In the genomic region with DNA sequence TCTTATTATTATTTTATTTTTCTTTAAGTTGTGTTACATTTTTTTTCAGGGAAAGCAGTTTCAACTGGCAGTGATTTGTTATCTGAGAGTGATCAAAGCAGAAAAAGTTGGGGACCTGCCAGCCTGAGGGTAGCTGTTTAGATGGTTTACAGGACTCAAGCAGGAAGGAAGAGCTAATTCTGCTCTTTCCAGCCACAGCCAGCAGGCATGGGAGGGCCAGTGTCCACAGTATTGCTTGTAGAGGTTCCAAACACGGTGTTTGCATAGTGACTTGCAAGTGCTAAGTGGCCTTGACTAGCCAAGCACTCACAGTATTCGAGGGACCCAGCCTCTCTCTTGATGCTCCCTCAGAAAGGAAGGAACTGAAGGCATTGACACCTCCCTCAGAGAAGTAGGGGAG, we compare ENCODE assay signal across 21 mouse cellular contexts. TPM values are rescaled to one million over a fixed set of nuclear protein-coding genes. Genes with fewer than 3 reads are reported as not detected.
DNase-seq lines count a peak whose midpoint lies in the region; ATAC-seq and TF ChIP-seq lines count a peak whose summit lies in the region.
"Had no signal": no experiment of that assay in that cellular context is flagged by ENCODE, and none has a peak within 500 bp of the region (broad histone marks: within the 10 kb centered on the region; RNA-seq: fewer than 3 reads in every experiment).

No protein-coding gene starts in this region.

- DNase-seq in adrenal gland, postnatal 14 days = peak; percentile 69
- DNase-seq in adrenal gland, adult 8-10 months = no peak
- peak; percentile 92 for DNase-seq in 416B (ENCODE audit: low read depth)
- peak; percentile 58 to 64 for DNase-seq in adrenal gland, postnatal 36 days
- no peak for DNase-seq in stomach, postnatal 0 days (ENCODE audit: low spot score)
- DNase-seq in gastrocnemius, adult 18-20 months (ENCODE audit: low spot score) = no peak
- DNase-seq: cerebellum, adult 18-20 months; cerebellum, adult 9-11 months; cerebellum, postnatal 36 days; gastrocnemius, postnatal 14 days; heart, postnatal 36 days had no signal

- no peak overlapping the region for H3K4me3 ChIP-seq in stomach, postnatal 0 days (ENCODE audit: low read depth, low read length)
- H3K4me3 ChIP-seq: embryonic facial prominence, embryonic 13.5 days; forebrain, embryonic 12.5 days; heart, embryonic 12.5 days; hindbrain, embryonic 15.5 days had no signal

- no peak overlapping the region for H3K27ac ChIP-seq in stomach, postnatal 0 days (replicated peaks)
- H3K27ac ChIP-seq: embryonic facial prominence, embryonic 13.5 days; forebrain, embryonic 12.5 days; hindbrain, embryonic 15.5 days had no signal

- H3K9ac ChIP-seq in stomach, postnatal 0 days (ENCODE audit: low read length) = no peak overlapping the region
- H3K9ac ChIP-seq: embryonic facial prominence, embryonic 13.5 days; forebrain, embryonic 12.5 days; heart, embryonic 12.5 days; hindbrain, embryonic 15.5 days had no signal

- no peak overlapping the region for H3K4me2 ChIP-seq in stomach, postnatal 0 days (replicated peaks; ENCODE audit: low read depth)
- H3K4me2 ChIP-seq: embryonic facial prominence, embryonic 13.5 days; forebrain, embryonic 12.5 days; heart, embryonic 12.5 days; hindbrain, embryonic 15.5 days had no signal

- no peaks in the 10 kb centered on the region for H3K27me3 ChIP-seq in stomach, postnatal 0 days (ENCODE audit: control insufficient read depth, insufficient read depth, low read length)
- H3K27me3 ChIP-seq: embryonic facial prominence, embryonic 13.5 days; forebrain, embryonic 12.5 days; heart, embryonic 12.5 days; hindbrain, embryonic 15.5 days had no signal

- 30% methylated on average over 2 of the region's 2 CpGs for WGBS in stomach, postnatal 0 days

- peak; percentile 42; the same call in 1 of the 2 replicates for ATAC-seq in stomach, postnatal 0 days (ENCODE audit: low FRiP score, low TSS enrichment)
- ATAC-seq: forebrain, embryonic 16.5 days had no signal

- no peak for TF ChIP-seq EP300 in stomach, postnatal 0 days (optimal IDR thresholded peaks at IDR 0.05)

- no peaks in the 10 kb centered on the region for H3K9me3 ChIP-seq in stomach, postnatal 0 days (ENCODE audit: control insufficient read depth, low read length)
- H3K9me3 ChIP-seq: embryonic facial prominence, embryonic 13.5 days; forebrain, embryonic 12.5 days; hindbrain, embryonic 15.5 days had no signal

- no peaks in the 10 kb centered on the region for H3K36me3 ChIP-seq in stomach, postnatal 0 days (ENCODE audit: control insufficient read depth, insufficient read depth, low read length)
- H3K36me3 ChIP-seq: embryonic facial prominence, embryonic 13.5 days; forebrain, embryonic 12.5 days; heart, embryonic 12.5 days; hindbrain, embryonic 15.5 days had no signal

- no peaks in the 10 kb centered on the region for H3K4me1 ChIP-seq in stomach, postnatal 0 days (replicated peaks; ENCODE audit: control insufficient read depth, insufficient read depth)
- H3K4me1 ChIP-seq: embryonic facial prominence, embryonic 13.5 days; forebrain, embryonic 12.5 days; heart, embryonic 12.5 days; hindbrain, embryonic 15.5 days had no signal

- TF ChIP-seq CTCF in stomach, postnatal 0 days (IDR thresholded peaks at IDR 0.05; ENCODE audit: low read depth) = no peak

RNA-seq across cellular contexts. Expression of a gene that starts 13.8 kb away (rescaled TPM):
- total RNA-seq in adrenal gland, postnatal 14 days (2021) = 70.3 and 74.7 TPM in 2 replicates
- total RNA-seq in adrenal gland, adult 8-10 months (2022) = 100 to 1,000 TPM in 2 of 4 experiments, 10 to 100 TPM in 2; 86.5 to 106 (median 99.5) TPM
- total RNA-seq in adrenal gland, postnatal 36 days (2021) = 10 to 100 TPM; 76.3 to 99.9 TPM
- polyA plus RNA-seq in stomach, postnatal 0 days (2015; fragmentation: Nextera tagmentation; extraction: Ambion mirVana) = 88.3 and 91.0 TPM in 2 replicates
- 10 to 100 TPM; 47.2 to 51.1 TPM for total RNA-seq in gastrocnemius, adult 18-20 months (2021)

RNA-seq across cellular contexts. Expression of a gene that starts 15.8 kb away (rescaled TPM):
- 0.23 and 0.26 TPM in 2 replicates for total RNA-seq in adrenal gland, postnatal 14 days (2021)
- under 1 TPM; 0.14 to 0.91 (median 0.52) TPM for total RNA-seq in adrenal gland, adult 8-10 months (2022)
- under 1 TPM; 0.26 to 0.43 TPM for total RNA-seq in adrenal gland, postnatal 36 days (2021)
- polyA plus RNA-seq in stomach, postnatal 0 days (2015; fragmentation: Nextera tagmentation; extraction: Ambion mirVana) = 0.10 and 0.11 TPM in 2 replicates
- total RNA-seq in gastrocnemius, adult 18-20 months (2021) = under 1 TPM; 0.09 to 0.31 TPM
- polyA plus RNA-seq: embryonic facial prominence, embryonic 13.5 days; forebrain, embryonic 12.5 days; forebrain, embryonic 16.5 days; frontal cortex, adult 2 months; heart, embryonic 12.5 days; heart, embryonic 16.5 days; hindbrain, embryonic 11.5 days; hindbrain, embryonic 15.5 days had no signal

RNA-seq across cellular contexts. Expression of a gene that starts 22.3 kb away (rescaled TPM):
- total RNA-seq in adrenal gland, postnatal 14 days (2021) = 18.2 and 25.6 TPM in 2 replicates
- 10 to 100 TPM; 22.7 to 48.4 (median 37.4) TPM for total RNA-seq in adrenal gland, adult 8-10 months (2022)
- 10 to 100 TPM; 20.6 to 30.4 TPM for total RNA-seq in adrenal gland, postnatal 36 days (2021)
- 2.4 and 3.3 TPM in 2 replicates for polyA plus RNA-seq in stomach, postnatal 0 days (2015; fragmentation: Nextera tagmentation; extraction: Ambion mirVana)
- total RNA-seq in gastrocnemius, adult 18-20 months (2021) = 1 to 10 TPM; 2.7 to 3.2 TPM

RNA-seq across cellular contexts. Expression of a gene that starts 31.1 kb away (rescaled TPM):
- total RNA-seq in adrenal gland, postnatal 14 days (2021) = 0.19 TPM in 1 of 2 replicates, not detected in the other
- total RNA-seq in adrenal gland, adult 8-10 months (2022) = under 1 TPM in 2 of 4 experiments, not detected in 2; 0.17 to 0.38 TPM
- total RNA-seq in adrenal gland, postnatal 36 days (2021) = under 1 TPM in 1 of 2 experiments, not detected in 1; 0.17 TPM
- polyA plus RNA-seq in stomach, postnatal 0 days (2015; fragmentation: Nextera tagmentation; extraction: Ambion mirVana) = 3.6 and 4.5 TPM in 2 replicates
- under 1 TPM in 1 of 2 experiments, not detected in 1; 0.14 TPM for total RNA-seq in gastrocnemius, adult 18-20 months (2021)

RNA-seq across cellular contexts. Expression of a gene that starts 38.2 kb away (rescaled TPM):
- total RNA-seq in adrenal gland, postnatal 14 days (2021) = not detected in 2 replicates
- total RNA-seq in adrenal gland, adult 8-10 months (2022) = not detected
- total RNA-seq in adrenal gland, postnatal 36 days (2021) = not detected
- polyA plus RNA-seq in stomach, postnatal 0 days (2015; fragmentation: Nextera tagmentation; extraction: Ambion mirVana) = 0.17 and 0.36 TPM in 2 replicates
- not detected for total RNA-seq in gastrocnemius, adult 18-20 months (2021)
- total RNA-seq: ES-E14; gastrocnemius, postnatal 14 days; heart, adult 8-10 months; heart, postnatal 36 days had no signal

Comparison
In these comparisons a context has a peak if more than half of its experiments do, and no peak if none do; other contexts are left out.
1. DNase-seq: peak in adrenal gland, postnatal 14 days (single experiment), 416B (single experiment) and adrenal gland, postnatal 36 days (2 of 2); none in adrenal gland, adult 8-10 months (single experiment), stomach, postnatal 0 days (single experiment) and gastrocnemius, adult 18-20 months (single experiment).